Mouse (Mus musculus): ENCODE measurements at regions not wholly inside any gene's neighbourhood (a gene's known extent, or its start where the extent isn't known, plus 50 kb on each side); places are given as distances from the start of the nearest gene placed in this dataset.

DNA sequence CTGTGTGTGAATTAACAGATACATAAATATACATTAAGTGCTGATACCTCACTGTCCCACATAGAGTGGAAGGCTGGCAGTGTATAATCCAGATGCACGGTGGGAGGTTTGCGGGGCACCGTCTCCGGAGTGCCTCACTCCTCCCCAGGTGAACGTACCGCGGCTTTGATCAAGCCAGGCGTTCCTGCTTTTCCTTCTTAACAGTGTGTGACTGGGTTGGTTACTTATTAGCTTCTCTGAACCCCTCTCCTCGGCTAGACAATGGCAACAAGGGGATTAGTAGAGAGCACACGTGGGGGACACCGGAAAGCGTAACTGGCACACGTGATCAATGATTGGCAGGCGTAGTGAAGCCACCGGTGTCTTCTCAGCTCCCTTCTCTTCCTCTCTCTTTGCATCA is 396.8 kb upstream of the Atp11b start:
- no peak overlapping the region for H3K27ac ChIP-seq (ENCODE audit: low read depth, low read length)
- no peak overlapping the region for H3K4me3 ChIP-seq (ENCODE audit: low read depth, low read length)
- ATAC-seq (replicated peaks; ENCODE audit: low FRiP score) = no peak
- H3K9me3 ChIP-seq (ENCODE audit: control insufficient read depth, low read length) = no peaks in the 10 kb centered on the region
- no peak overlapping the region for H3K4me2 ChIP-seq (ENCODE audit: low read depth, low read length, severe bottlenecking)
- H3K36me3 ChIP-seq (ENCODE audit: control insufficient read depth, insufficient read depth, low read length) = no peaks in the 10 kb centered on the region
- no peaks in the 10 kb centered on the region for H3K27me3 ChIP-seq (ENCODE audit: control insufficient read depth, insufficient read depth, low read length)
- DNase-seq (ENCODE audit: low spot score) = no peak
- H3K9ac ChIP-seq (ENCODE audit: low read length) = no peak overlapping the region
- H3K4me1 ChIP-seq (replicated peaks; ENCODE audit: control insufficient read depth, insufficient read depth, low read length) = peaks cover 2% of the 10 kb centered on the region; the same call in 1 of the 2 replicates
- WGBS = 69% methylated on average over 15 of the region's 15 CpGs

- Histone ChIP-seq H3K36me3 (ENCODE audit: control insufficient read depth, insufficient read depth, low read length) (no peaks in the 10 kb centered on the region), H3K4me2 (ENCODE audit: low read depth, low read length, severe bottlenecking) (no peak overlapping the region), H3K4me3 (ENCODE audit: low read depth, low read length) (no peak overlapping the region), H3K9me3 (ENCODE audit: control insufficient read depth, low read length) (no peaks in the 10 kb centered on the region), H3K4me1 (replicated peaks; ENCODE audit: control insufficient read depth, insufficient read depth, low read length) (no peaks in the 10 kb centered on the region; the same call in 1 of the 2 replicates), H3K27me3 (ENCODE audit: control insufficient read depth, insufficient read depth, low read length) (no peaks in the 10 kb centered on the region), H3K9ac (ENCODE audit: low read length) (no peak overlapping the region), H3K27ac (ENCODE audit: low read depth, low read length) (no peak overlapping the region)
- 63% methylated on average over 6 of the region's 6 CpGs for WGBS
- ATAC-seq (replicated peaks; ENCODE audit: low FRiP score) = no peak
- no peak for DNase-seq (ENCODE audit: low spot score)
Observed at GRCm38 (mm10) chr3:35358541-35358940, 395.4 kb upstream of the Atp11b start.

GRCm38 (mm10) chr3:35359288-35359687 is 394.6 kb upstream of the Atp11b start:
- Histone ChIP-seq H3K27me3 (ENCODE audit: control insufficient read depth, insufficient read depth, low read length) (no peaks in the 10 kb centered on the region), H3K36me3 (ENCODE audit: control insufficient read depth, insufficient read depth, low read length) (no peaks in the 10 kb centered on the region), H3K27ac (ENCODE audit: low read depth, low read length) (no peak overlapping the region), H3K4me1 (replicated peaks; ENCODE audit: control insufficient read depth, insufficient read depth, low read length) (no peaks in the 10 kb centered on the region; the same call in 1 of the 2 replicates), H3K9me3 (ENCODE audit: control insufficient read depth, low read length) (no peaks in the 10 kb centered on the region), H3K9ac (ENCODE audit: low read length) (no peak overlapping the region), H3K4me3 (ENCODE audit: low read depth, low read length) (no peak overlapping the region), H3K4me2 (ENCODE audit: low read depth, low read length, severe bottlenecking) (no peak overlapping the region)
- WGBS = 84% methylated on average over 8 of the region's 8 CpGs
- DNase-seq (ENCODE audit: low spot score) (no peak), ATAC-seq (replicated peaks; ENCODE audit: low FRiP score) (no peak)

GRCm38 (mm10) chr3:35360515-35360914 is 393.4 kb upstream of the Atp11b start:
- Histone ChIP-seq H3K9me3 (ENCODE audit: control insufficient read depth, low read length) (no peaks in the 10 kb centered on the region), H3K27me3 (ENCODE audit: control insufficient read depth, insufficient read depth, low read length) (no peaks in the 10 kb centered on the region), H3K9ac (ENCODE audit: low read length) (no peak overlapping the region), H3K4me2 (ENCODE audit: low read depth, low read length, severe bottlenecking) (no peak overlapping the region), H3K27ac (ENCODE audit: low read depth, low read length) (no peak overlapping the region), H3K36me3 (ENCODE audit: control insufficient read depth, insufficient read depth, low read length) (no peaks in the 10 kb centered on the region), H3K4me3 (ENCODE audit: low read depth, low read length) (no peak overlapping the region), H3K4me1 (replicated peaks; ENCODE audit: control insufficient read depth, insufficient read depth, low read length) (no peaks in the 10 kb centered on the region; the same call in 1 of the 2 replicates)
- no peak for DNase-seq (ENCODE audit: low spot score)
- no peak for ATAC-seq (replicated peaks; ENCODE audit: low FRiP score)

GRCm38 (mm10) chr3:35361086-35361485 is 392.8 kb upstream of the Atp11b start:
- Histone ChIP-seq H3K4me2 (ENCODE audit: low read depth, low read length, severe bottlenecking) (no peak overlapping the region), H3K9ac (ENCODE audit: low read length) (no peak overlapping the region), H3K9me3 (ENCODE audit: control insufficient read depth, low read length) (no peaks in the 10 kb centered on the region), H3K36me3 (ENCODE audit: control insufficient read depth, insufficient read depth, low read length) (no peaks in the 10 kb centered on the region), H3K27me3 (ENCODE audit: control insufficient read depth, insufficient read depth, low read length) (no peaks in the 10 kb centered on the region), H3K4me3 (ENCODE audit: low read depth, low read length) (no peak overlapping the region), H3K27ac (ENCODE audit: low read depth, low read length) (no peak overlapping the region), H3K4me1 (replicated peaks; ENCODE audit: control insufficient read depth, insufficient read depth, low read length) (no peaks in the 10 kb centered on the region; the same call in 1 of the 2 replicates)
- DNase-seq (ENCODE audit: low spot score) = no peak
- ATAC-seq (replicated peaks; ENCODE audit: low FRiP score) = no peak
- WGBS = 87% methylated on average over 2 of the region's 2 CpGs

- ATAC-seq (replicated peaks; ENCODE audit: low FRiP score) = no peak
- no peaks in the 10 kb centered on the region for H3K36me3 ChIP-seq (ENCODE audit: control insufficient read depth, insufficient read depth, low read length)
- H3K27me3 ChIP-seq (ENCODE audit: control insufficient read depth, insufficient read depth, low read length) = no peaks in the 10 kb centered on the region
- H3K4me2 ChIP-seq (ENCODE audit: low read depth, low read length, severe bottlenecking) = no peak overlapping the region
- H3K9me3 ChIP-seq (ENCODE audit: control insufficient read depth, low read length) = no peaks in the 10 kb centered on the region
- WGBS = 94% methylated on average over 6 of the region's 6 CpGs
- H3K27ac ChIP-seq (ENCODE audit: low read depth, low read length) = no peak overlapping the region
- no peaks in the 10 kb centered on the region; the same call in 1 of the 2 replicates for H3K4me1 ChIP-seq (replicated peaks; ENCODE audit: control insufficient read depth, insufficient read depth, low read length)
- DNase-seq (ENCODE audit: low spot score) = no peak
- no peak overlapping the region for H3K4me3 ChIP-seq (ENCODE audit: low read depth, low read length)
- H3K9ac ChIP-seq (ENCODE audit: low read length) = no peak overlapping the region
Observed at GRCm38 (mm10) chr3:35365431-35365830, 388.5 kb upstream of the Atp11b start.

DNA sequence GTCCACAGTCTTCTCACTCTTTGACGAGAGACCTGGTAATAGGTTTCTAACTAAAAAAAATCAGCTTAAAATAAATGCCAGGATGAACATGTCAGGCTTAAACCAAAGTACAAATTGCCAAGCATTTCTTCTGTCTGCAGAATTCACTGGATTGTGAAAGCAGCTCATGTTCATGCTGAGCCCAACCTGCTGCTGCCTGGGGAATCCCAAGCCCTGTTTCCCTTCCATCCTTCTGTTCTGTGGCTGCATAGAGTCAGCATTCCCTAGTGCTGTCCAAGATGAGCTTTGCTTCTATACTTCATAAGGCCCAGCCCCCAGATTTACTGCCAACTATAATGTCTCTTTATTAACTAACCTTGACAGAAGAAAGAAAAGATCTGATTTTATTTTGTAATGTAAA is 381.6 kb upstream of the Atp11b start:
- Histone ChIP-seq H3K9ac (ENCODE audit: low read length) (no peak overlapping the region), H3K27ac (ENCODE audit: low read depth, low read length) (no peak overlapping the region), H3K36me3 (ENCODE audit: control insufficient read depth, insufficient read depth, low read length) (no peaks in the 10 kb centered on the region), H3K27me3 (ENCODE audit: control insufficient read depth, insufficient read depth, low read length) (no peaks in the 10 kb centered on the region), H3K4me2 (ENCODE audit: low read depth, low read length, severe bottlenecking) (no peak overlapping the region), H3K4me3 (ENCODE audit: low read depth, low read length) (no peak overlapping the region), H3K4me1 (replicated peaks; ENCODE audit: control insufficient read depth, insufficient read depth, low read length) (no peaks in the 10 kb centered on the region), H3K9me3 (ENCODE audit: control insufficient read depth, low read length) (no peaks in the 10 kb centered on the region)
- DNase-seq (ENCODE audit: low spot score) (no peak), ATAC-seq (replicated peaks; ENCODE audit: low FRiP score) (no peak)
- 86% methylated on average over 1 of the region's 1 CpGs for WGBS

DNA sequence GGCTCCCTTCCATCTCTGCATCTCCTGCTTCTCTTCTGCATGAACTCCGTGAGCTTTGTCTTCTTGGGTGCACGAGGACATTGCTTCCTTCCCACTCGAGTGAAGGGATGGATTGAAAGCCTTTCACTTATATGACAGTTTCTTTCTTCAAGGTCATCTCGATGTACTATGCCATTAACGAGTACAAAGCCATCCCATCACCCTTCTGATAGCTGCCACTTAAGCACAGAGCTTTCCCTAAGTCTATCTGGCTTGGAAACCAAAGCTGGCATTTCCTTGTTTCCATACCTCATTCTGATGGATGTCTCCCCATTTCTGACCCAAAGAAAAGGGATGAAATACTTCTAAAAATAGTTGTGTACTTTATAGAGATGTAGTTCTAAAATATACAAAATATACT is 366.5 kb upstream of the Atp11b start:
- DNase-seq (ENCODE audit: low spot score) (no peak), ATAC-seq (replicated peaks; ENCODE audit: low FRiP score) (no peak)
- Histone ChIP-seq H3K4me1 (replicated peaks; ENCODE audit: control insufficient read depth, insufficient read depth, low read length) (no peaks in the 10 kb centered on the region), H3K4me2 (ENCODE audit: low read depth, low read length, severe bottlenecking) (no peak overlapping the region), H3K36me3 (ENCODE audit: control insufficient read depth, insufficient read depth, low read length) (no peaks in the 10 kb centered on the region), H3K27me3 (ENCODE audit: control insufficient read depth, insufficient read depth, low read length) (no peaks in the 10 kb centered on the region), H3K27ac (ENCODE audit: low read depth, low read length) (no peak overlapping the region), H3K4me3 (ENCODE audit: low read depth, low read length) (no peak overlapping the region), H3K9ac (ENCODE audit: low read length) (no peak overlapping the region), H3K9me3 (ENCODE audit: control insufficient read depth, low read length) (no peaks in the 10 kb centered on the region)
- WGBS = 76% methylated on average over 5 of the region's 5 CpGs

GRCm38 (mm10) chr3:35392657-35393056 is 361.2 kb upstream of the Atp11b start:
- 96% methylated on average over 2 of the region's 2 CpGs for WGBS

More at GRCm38 (mm10) chr3:35392657-35393056, 361.2 kb upstream of the Atp11b start:
- no peaks in the 10 kb centered on the region for H3K36me3 ChIP-seq (ENCODE audit: control insufficient read depth, insufficient read depth, low read length)
- H3K9me3 ChIP-seq (ENCODE audit: control insufficient read depth, low read length) = no peaks in the 10 kb centered on the region
- H3K4me2 ChIP-seq (ENCODE audit: low read depth, low read length, severe bottlenecking) = no peak overlapping the region
- no peak for ATAC-seq (replicated peaks; ENCODE audit: low FRiP score)
- H3K4me3 ChIP-seq (ENCODE audit: low read depth, low read length) = no peak overlapping the region
- H3K27ac ChIP-seq (ENCODE audit: low read depth, low read length) = no peak overlapping the region
- H3K27me3 ChIP-seq (ENCODE audit: control insufficient read depth, insufficient read depth, low read length) = no peaks in the 10 kb centered on the region
- no peaks in the 10 kb centered on the region for H3K4me1 ChIP-seq (replicated peaks; ENCODE audit: control insufficient read depth, insufficient read depth, low read length)
- no peak for DNase-seq (ENCODE audit: low spot score)
- no peak overlapping the region for H3K9ac ChIP-seq (ENCODE audit: low read length)

All from forebrain, embryonic 11.5 days (tissue).